Mouse (Mus musculus) megakaryocyte, embryonic 14.5 days (primary cell): Measurements from ENCODE around the gene Tada2b. TPM values are rescaled to one million over a fixed set of nuclear protein-coding genes. Genes with fewer than 3 reads are reported as not detected.

ENCODE experiments used
- H3K27me3 ChIP-seq: replicated peaks from 2 replicates; pipeline ENCODE3; 2012; ENCODE audit warnings: inconsistent platforms
- H3K36me3 ChIP-seq: replicated peaks from 2 replicates; pipeline ENCODE3; 2012; ENCODE audit warnings: low read length, inconsistent platforms, mixed read lengths
- H3K4me1 ChIP-seq: 2 replicates; pipeline ENCODE4 v1.6.1; 2012; ENCODE audit warnings: inconsistent platforms
- H3K4me3 ChIP-seq: replicated peaks from 2 replicates; pipeline ENCODE3; 2012; ENCODE audit warnings: moderate library complexity, mild to moderate bottlenecking, inconsistent platforms
- H3K9me3 ChIP-seq: 2 replicates; pipeline ENCODE4 v1.6.1; 2012; ENCODE audit warnings: inconsistent platforms
- FLI1 ChIP-seq: IDR thresholded peaks from 2 replicates; pipeline ENCODE4 v1.6.1; 2012; ENCODE audit warnings: low read length, inconsistent platforms, mixed read lengths
- GATA1 ChIP-seq: IDR thresholded peaks from 3 replicates; pipeline ENCODE4 v1.6.1; 2012; ENCODE audit warnings: mixed read lengths, low read length, inconsistent platforms, borderline replicate concordance
- polyA plus RNA-seq: library from polyadenylated mRNA; stranded (reverse); fragments of >175 nt; gene quantifications from 2 replicates; pipeline ENCODE4 v1.2.3, GENCODE M21; 2012; ENCODE audit warnings: low replicate concordance; ENCODE audit not compliant: insufficient read depth

Tada2b gene
- polyA plus RNA-seq: 37.5 and 60.1 TPM in 2 replicates

- peaks cover 24% of the 10 kb centered on the region for H3K27me3 ChIP-seq
- peaks cover 72% of the 10 kb centered on the region for H3K4me1 ChIP-seq
- no peaks in the 10 kb centered on the region for H3K9me3 ChIP-seq
- H3K4me3 ChIP-seq: peak within 1 kb of the TSS; percentile 94
- peaks cover 36% of the 10 kb centered on the region for H3K36me3 ChIP-seq
- no peak for TF ChIP-seq GATA1
- peak; percentile 85; the same call in 1 of the 2 replicates for TF ChIP-seq FLI1
Measured at GRCm38 (mm10) chr5:36484171-36484990, at the start of gene Tada2b, which contains the start of gene Ccdc96. TSS of gene Tada2b (minus strand) at chr5:36484285. TSS of gene Ccdc96 (plus strand) at chr5:36484588.

DNA sequence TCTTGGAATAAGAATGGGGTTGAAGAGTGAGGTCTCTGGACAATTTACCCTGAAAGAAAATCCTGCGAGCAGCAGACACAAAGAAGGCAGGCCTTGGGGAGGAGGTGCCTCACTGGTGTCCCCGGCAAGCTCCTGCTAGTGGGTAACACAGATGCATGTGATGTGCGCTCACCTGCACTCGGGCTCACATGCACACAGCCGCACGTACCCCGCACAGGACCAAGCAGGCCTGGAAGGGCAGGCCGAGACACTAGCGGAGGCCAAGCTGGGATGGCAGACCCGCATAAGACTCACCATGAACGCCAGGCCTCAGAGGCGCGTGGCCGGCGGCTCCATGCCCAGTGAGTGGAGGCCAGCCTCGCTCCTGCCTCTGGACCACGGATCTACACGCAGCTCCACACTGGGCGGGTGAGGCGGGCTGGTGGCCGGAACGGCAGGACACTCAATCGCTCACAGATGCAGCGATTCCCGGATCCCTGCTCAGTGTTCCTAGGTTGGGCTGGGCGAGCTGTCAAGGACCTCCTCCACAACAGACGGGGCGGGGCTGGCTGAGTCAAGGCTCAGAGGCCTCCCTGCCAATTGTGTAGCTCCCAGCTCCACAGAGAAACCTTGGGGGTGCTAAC lies 46.2 kb upstream of the Tada2b start:
- H3K4me3 ChIP-seq: peak overlapping the region; percentile 99
- no peak for TF ChIP-seq FLI1
- no peak for TF ChIP-seq GATA1
- no peaks in the 10 kb centered on the region for H3K27me3 ChIP-seq
- peaks cover 100% of the 10 kb centered on the region for H3K4me1 ChIP-seq
- H3K9me3 ChIP-seq: no peaks in the 10 kb centered on the region
- H3K36me3 ChIP-seq: peaks cover 61% of the 10 kb centered on the region

GRCm38 (mm10) chr5:36529698-36530097 lies 45.6 kb upstream of the Tada2b start:
- peaks cover 65% of the 10 kb centered on the region for H3K36me3 ChIP-seq
- peak overlapping the region; percentile 99 for H3K4me3 ChIP-seq
- H3K9me3 ChIP-seq: no peaks in the 10 kb centered on the region
- TF ChIP-seq FLI1: no peak
- peaks cover 100% of the 10 kb centered on the region for H3K4me1 ChIP-seq
- no peaks in the 10 kb centered on the region for H3K27me3 ChIP-seq

DNA sequence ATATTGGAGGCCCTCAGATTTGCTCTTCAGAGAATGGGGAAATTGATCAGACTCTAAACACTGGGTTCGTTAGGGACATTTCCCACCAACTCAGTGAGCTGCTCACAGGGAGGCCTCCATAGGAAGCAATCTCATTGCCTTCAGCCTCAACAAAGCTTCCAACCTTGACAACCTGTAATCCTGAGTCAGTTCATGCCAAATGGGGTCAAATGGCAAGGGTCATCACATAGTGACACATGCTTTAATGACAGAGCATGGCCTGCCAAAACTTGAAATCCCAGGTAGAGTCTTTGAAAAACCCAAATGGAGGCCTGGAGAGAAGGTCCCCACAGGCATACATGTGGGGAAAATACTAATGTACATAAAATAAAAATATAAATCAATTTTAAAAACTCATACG lies 42.8 kb upstream of the Tada2b start:
- TF ChIP-seq FLI1 (no peak), GATA1 (no peak)
- no peak overlapping the region for H3K4me3 ChIP-seq
- H3K4me1 ChIP-seq: peaks cover 100% of the 10 kb centered on the region
- no peaks in the 10 kb centered on the region for H3K9me3 ChIP-seq
- H3K27me3 ChIP-seq: no peaks in the 10 kb centered on the region
- peaks cover 75% of the 10 kb centered on the region for H3K36me3 ChIP-seq

DNA sequence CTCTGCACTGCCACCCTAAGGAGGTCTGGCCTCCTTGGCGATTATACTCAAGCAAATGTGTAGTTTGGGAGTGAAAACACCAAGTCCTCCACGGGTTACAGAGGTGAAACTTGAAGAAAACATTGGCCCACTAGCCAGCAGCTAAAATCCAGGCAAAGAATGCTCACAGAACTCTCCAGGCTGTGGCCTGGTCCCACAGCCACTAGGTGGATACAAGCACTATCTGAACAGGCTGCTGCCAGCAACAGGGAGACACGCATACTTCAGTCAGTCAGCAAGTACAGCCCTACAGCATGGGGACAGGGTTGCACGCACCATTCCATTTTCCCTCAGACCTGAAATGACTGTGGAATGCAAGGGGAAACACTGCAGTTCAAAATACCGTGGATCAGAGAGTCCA lies 42.2 kb upstream of the Tada2b start:
- no peak for TF ChIP-seq FLI1
- TF ChIP-seq GATA1: no peak
- Histone ChIP-seq H3K4me3 (peak overlapping the region; percentile 64), H3K9me3 (no peaks in the 10 kb centered on the region), H3K36me3 (peaks cover 75% of the 10 kb centered on the region), H3K27me3 (no peaks in the 10 kb centered on the region), H3K4me1 (peaks cover 99% of the 10 kb centered on the region)

DNA sequence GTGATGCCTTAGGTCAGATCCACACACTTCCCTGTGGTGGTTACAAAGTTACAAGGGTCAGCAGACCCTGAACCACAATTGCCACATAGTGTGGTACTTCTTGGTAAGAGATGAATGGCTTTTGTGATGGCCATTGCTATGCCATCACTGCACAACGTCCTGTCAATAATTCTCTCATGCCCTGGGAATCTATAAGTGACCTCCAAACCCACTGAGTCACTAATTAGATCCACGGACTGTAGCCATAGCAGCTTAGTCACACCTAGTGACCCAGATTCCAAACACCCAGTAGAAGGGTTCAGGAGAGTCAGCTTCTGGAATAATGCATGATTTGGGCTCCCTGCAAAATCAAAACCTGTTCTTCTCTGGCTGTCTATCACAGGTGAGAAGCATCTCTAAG lies 41.1 kb upstream of the Tada2b start:
- no peaks in the 10 kb centered on the region for H3K9me3 ChIP-seq
- H3K4me1 ChIP-seq: peaks cover 94% of the 10 kb centered on the region
- no peak overlapping the region for H3K4me3 ChIP-seq
- TF ChIP-seq GATA1: no peak
- TF ChIP-seq FLI1: no peak
- H3K27me3 ChIP-seq: no peaks in the 10 kb centered on the region
- peaks cover 86% of the 10 kb centered on the region for H3K36me3 ChIP-seq

DNA sequence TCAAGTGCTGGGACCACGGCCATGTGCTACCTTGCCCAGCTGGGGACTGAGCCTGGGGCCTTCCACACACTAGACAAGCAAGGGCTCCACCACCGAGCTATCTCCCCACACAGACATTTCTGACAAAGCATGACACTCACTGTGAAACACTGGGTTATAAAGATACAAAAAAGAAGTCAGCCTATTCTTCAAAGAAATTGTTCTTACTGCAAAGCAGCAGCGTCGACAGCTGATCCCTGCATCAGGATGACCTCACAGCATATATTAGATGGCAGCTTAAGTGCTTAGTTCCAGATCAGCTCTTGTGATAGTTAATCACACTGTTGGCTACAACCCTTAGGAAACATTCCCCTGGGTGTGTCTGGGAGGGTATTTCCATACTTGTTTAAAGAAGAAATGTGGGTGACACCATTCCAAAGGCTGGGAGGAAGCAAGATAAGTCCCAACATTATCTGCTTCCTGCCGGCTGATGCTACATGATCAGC lies 39.2 kb upstream of the Tada2b start:
- TF ChIP-seq GATA1 (no peak), FLI1 (no peak)
- peak overlapping the region; percentile 81 for H3K4me3 ChIP-seq
- H3K4me1 ChIP-seq: peaks cover 88% of the 10 kb centered on the region
- peaks cover 98% of the 10 kb centered on the region for H3K36me3 ChIP-seq
- H3K9me3 ChIP-seq: no peaks in the 10 kb centered on the region
- no peaks in the 10 kb centered on the region for H3K27me3 ChIP-seq

- Histone ChIP-seq H3K4me3 (peak overlapping the region; percentile 67), H3K36me3 (peaks cover 98% of the 10 kb centered on the region)
- TF ChIP-seq GATA1 (no peak), FLI1 (no peak)
Measured at GRCm38 (mm10) chr5:36522782-36523181, 38.7 kb upstream of the Tada2b start.

GRCm38 (mm10) chr5:36519751-36520150 lies 35.7 kb upstream of the Tada2b start:
- no peaks in the 10 kb centered on the region for H3K27me3 ChIP-seq
- TF ChIP-seq FLI1 (no peak), GATA1 (no peak)

More at GRCm38 (mm10) chr5:36522782-36523181, 38.7 kb upstream of the Tada2b start:
- Histone ChIP-seq H3K4me1 (peaks cover 83% of the 10 kb centered on the region), H3K27me3 (no peaks in the 10 kb centered on the region), H3K9me3 (no peaks in the 10 kb centered on the region)

DNA sequence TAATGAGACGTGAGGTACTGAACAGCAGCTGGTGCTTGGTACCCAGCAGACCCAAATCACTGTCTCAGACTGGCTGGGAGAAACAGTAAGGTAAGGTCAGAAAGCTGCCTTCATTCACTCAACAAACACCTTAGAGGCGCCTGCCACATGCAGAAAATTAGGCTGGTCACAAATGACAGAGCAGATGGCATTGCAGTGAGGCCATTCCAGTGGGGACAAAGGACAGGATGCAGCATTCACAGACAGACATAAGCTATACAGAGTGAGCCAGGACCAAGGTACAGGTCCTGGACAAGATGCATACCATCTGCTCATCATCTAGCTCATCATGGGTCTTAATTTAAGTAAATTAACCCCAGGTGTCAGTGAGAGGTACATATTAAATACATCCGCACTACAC lies 33.5 kb upstream of the Tada2b start:
- H3K27me3 ChIP-seq: no peaks in the 10 kb centered on the region
- no peak overlapping the region for H3K4me3 ChIP-seq
- TF ChIP-seq GATA1 (no peak), FLI1 (no peak)
- H3K36me3 ChIP-seq: peaks cover 97% of the 10 kb centered on the region
- no peaks in the 10 kb centered on the region for H3K9me3 ChIP-seq
- H3K4me1 ChIP-seq: peaks cover 52% of the 10 kb centered on the region

More at GRCm38 (mm10) chr5:36519751-36520150, 35.7 kb upstream of the Tada2b start:
- H3K36me3 ChIP-seq: peaks cover 99% of the 10 kb centered on the region
- no peak overlapping the region for H3K4me3 ChIP-seq
- no peaks in the 10 kb centered on the region for H3K9me3 ChIP-seq
- peaks cover 73% of the 10 kb centered on the region for H3K4me1 ChIP-seq

DNA sequence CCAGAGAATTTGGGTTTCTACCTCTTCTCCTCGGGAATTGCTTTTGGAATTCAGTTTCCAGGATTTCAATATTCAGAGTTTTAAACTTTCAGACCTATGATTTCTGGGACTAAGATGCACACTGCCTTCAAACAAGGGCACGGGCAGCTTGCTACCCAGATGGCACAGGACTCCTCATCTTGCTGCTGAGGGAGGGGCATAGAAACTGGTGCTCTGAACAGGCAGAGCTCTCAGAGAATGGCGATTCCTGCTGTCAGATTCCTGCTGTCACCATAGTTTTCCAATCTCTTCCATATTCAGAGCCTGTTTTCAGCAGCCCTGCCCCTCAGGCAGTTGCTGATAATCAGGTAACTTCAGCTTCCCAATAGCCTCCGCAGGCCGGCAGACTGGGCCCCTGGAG lies 31.5 kb upstream of the Tada2b start:
- H3K9me3 ChIP-seq: no peaks in the 10 kb centered on the region
- TF ChIP-seq FLI1 (no peak), GATA1 (no peak)
- H3K36me3 ChIP-seq: peaks cover 97% of the 10 kb centered on the region
- H3K4me3 ChIP-seq: no peak overlapping the region
- no peaks in the 10 kb centered on the region for H3K27me3 ChIP-seq
- peaks cover 45% of the 10 kb centered on the region for H3K4me1 ChIP-seq
